Mouse (Mus musculus) bone marrow macrophage, adult 2 months (primary cell): ENCODE results near the gene Samd10. TPM values are rescaled to one million over a fixed set of nuclear protein-coding genes. Genes with fewer than 3 reads are reported as not detected.

ENCODE experiments used
- H3K27ac ChIP-seq: 2 replicates; pipeline ENCODE4 v1.5.1; 2012; ENCODE audit warnings: low read depth, low read length; ENCODE audit not compliant: insufficient read depth
- H3K4me1 ChIP-seq: 2 replicates; pipeline ENCODE4 v1.6.1; 2012; ENCODE audit warnings: low read length; ENCODE audit not compliant: control insufficient read depth, insufficient read depth
- H3K4me3 ChIP-seq: 2 replicates; pipeline ENCODE4 v1.5.1; 2012; ENCODE audit warnings: mild to moderate bottlenecking, low read length, moderate library complexity; ENCODE audit not compliant: insufficient read depth
- CTCF ChIP-seq: IDR thresholded peaks from 2 replicates; pipeline ENCODE4 v1.5.1; 2012; ENCODE audit warnings: low read depth, mild to moderate bottlenecking, low read length, moderate library complexity
- POLR2A ChIP-seq: IDR thresholded peaks from 2 replicates; pipeline ENCODE4 v1.6.1; 2012; ENCODE audit warnings: mild to moderate bottlenecking, low read depth, low read length, borderline replicate concordance
- polyA plus RNA-seq: library from polyadenylated mRNA; stranded (reverse); fragments of >200 nt; gene quantifications from 2 replicates; pipeline ENCODE4 v1.2.4, GENCODE M21; 2012; ENCODE audit not compliant: missing spikeins, insufficient read depth, insufficient read length

Gene Samd10
- polyA plus RNA-seq, 1 experiment = 5.0 TPM

GRCm38 (mm10) chr2:181569856-181570255 is 29.2 kb downstream of the Samd10 start:
- Histone ChIP-seq H3K27ac (no peak overlapping the region), H3K4me3 (no peak overlapping the region), H3K4me1 (no peaks in the 10 kb centered on the region)
- no peak for TF ChIP-seq CTCF
- no peak for TF ChIP-seq POLR2A

GRCm38 (mm10) chr2:181568272-181569008 is 30.6 kb downstream of the Samd10 start:
- no peak overlapping the region for H3K27ac ChIP-seq
- no peaks in the 10 kb centered on the region for H3K4me1 ChIP-seq
- H3K4me3 ChIP-seq = no peak overlapping the region
- no peak for TF ChIP-seq POLR2A
- TF ChIP-seq CTCF = peak; percentile 52

GRCm38 (mm10) chr2:181567338-181567737 is 31.7 kb downstream of the Samd10 start:
- H3K4me1 ChIP-seq = no peaks in the 10 kb centered on the region
- TF ChIP-seq CTCF = no peak
- no peak for TF ChIP-seq POLR2A
- H3K27ac ChIP-seq = no peak overlapping the region
- H3K4me3 ChIP-seq = no peak overlapping the region

GRCm38 (mm10) chr2:181553772-181554171 is 45.2 kb downstream of the Samd10 start:
- H3K4me1 ChIP-seq = peaks cover 29% of the 10 kb centered on the region
- H3K27ac ChIP-seq = peak overlapping the region; percentile 27; the same call in 1 of the 2 replicates
- H3K4me3 ChIP-seq = no peak overlapping the region
- TF ChIP-seq CTCF (no peak), POLR2A (no peak)

- no peak for TF ChIP-seq CTCF
- no peak for TF ChIP-seq POLR2A
- H3K4me3 ChIP-seq = no peak overlapping the region
- H3K4me1 ChIP-seq = peaks cover 41% of the 10 kb centered on the region
- H3K27ac ChIP-seq = no peak overlapping the region
Measured at GRCm38 (mm10) chr2:181550233-181550632, 48.8 kb downstream of the Samd10 start.

GRCm38 (mm10) chr2:181548682-181549081 is 50.3 kb downstream of the Samd10 start:
- peak overlapping the region; percentile 82 for H3K27ac ChIP-seq
- peaks cover 37% of the 10 kb centered on the region for H3K4me1 ChIP-seq
- H3K4me3 ChIP-seq = no peak overlapping the region
- TF ChIP-seq CTCF (no peak), POLR2A (no peak)

- Histone ChIP-seq H3K4me3 (no peak overlapping the region), H3K4me1 (peaks cover 32% of the 10 kb centered on the region), H3K27ac (peak overlapping the region; percentile 82)
- TF ChIP-seq POLR2A (no peak), CTCF (no peak)
Measured at GRCm38 (mm10) chr2:181548227-181548626, 50.8 kb downstream of the Samd10 start.

GRCm38 (mm10) chr2:181546142-181546541 is 52.9 kb downstream of the Samd10 start:
- TF ChIP-seq CTCF = no peak
- no peak for TF ChIP-seq POLR2A
- Histone ChIP-seq H3K27ac (no peak overlapping the region), H3K4me1 (peaks cover 34% of the 10 kb centered on the region)

More at GRCm38 (mm10) chr2:181546142-181546541, 52.9 kb downstream of the Samd10 start:
- H3K4me3 ChIP-seq = no peak overlapping the region

Other genes starting within 250 kb of the Samd10 start
- 18.7 and 22.5 TPM in 2 replicates for gene Zgpat, start 234.3 kb downstream of the Samd10 start, polyA plus RNA-seq
- 41.3 and 47.7 TPM in 2 replicates for gene Arfrp1, start 233.8 kb downstream of the Samd10 start, polyA plus RNA-seq
- gene Lime1, start 219.1 kb downstream of the Samd10 start, polyA plus RNA-seq = 10.9 and 15.7 TPM in 2 replicates
- 0.11 and 0.55 TPM in 2 replicates for gene Zbtb46, start 139.8 kb downstream of the Samd10 start, polyA plus RNA-seq
- gene Abhd16b, start 106.0 kb downstream of the Samd10 start, polyA plus RNA-seq = not detected in 2 replicates
- 61.9 and 65.6 TPM in 2 replicates for gene Tpd52l2, start 102.1 kb downstream of the Samd10 start, polyA plus RNA-seq
- gene Dnajc5, start 78.7 kb downstream of the Samd10 start, polyA plus RNA-seq = 66.3 and 71.7 TPM in 2 replicates
- 108 and 113 TPM in 2 replicates for gene Uckl1, start 14.3 kb downstream of the Samd10 start, polyA plus RNA-seq
- 38.1 and 45.7 TPM in 2 replicates for gene Prpf6, start 7.3 kb downstream of the Samd10 start, polyA plus RNA-seq
- gene Zfp512b, start 6.4 kb downstream of the Samd10 start, polyA plus RNA-seq = 18.6 and 23.0 TPM in 2 replicates
- gene Gm29797, start 57.8 kb upstream of the Samd10 start, polyA plus RNA-seq = not detected in 2 replicates
- gene Sox18, start 72.4 kb upstream of the Samd10 start, polyA plus RNA-seq = not detected in 2 replicates
- gene Tcea2, start 81.1 kb upstream of the Samd10 start, polyA plus RNA-seq = 4.4 and 7.0 TPM in 2 replicates
- 155 and 173 TPM in 2 replicates for gene Rgs19, start 94.8 kb upstream of the Samd10 start, polyA plus RNA-seq
- not detected in 2 replicates for gene Lkaaear1, start 99.2 kb upstream of the Samd10 start, polyA plus RNA-seq
- not detected in 2 replicates for gene Oprl1, start 115.8 kb upstream of the Samd10 start, polyA plus RNA-seq
- not detected in 2 replicates for gene Myt1, start 164.1 kb upstream of the Samd10 start, polyA plus RNA-seq
- gene Pcmtd2, start 238.6 kb upstream of the Samd10 start, polyA plus RNA-seq = 48.2 and 53.6 TPM in 2 replicates